Mouse (Mus musculus) liver, embryonic 14.5 days (tissue): Measurements from ENCODE around the gene Unc80.

Experiments
- CTCF ChIP-seq: IDR thresholded peaks from 2 replicates; pipeline ENCODE4 v1.5.1; 2016; ENCODE audit warnings: antibody characterized with exemption, low read depth, control low read depth
- EP300 ChIP-seq: IDR thresholded peaks from 2 replicates; pipeline ENCODE4 v1.6.1; 2016; ENCODE audit warnings: antibody characterized with exemption, low read depth

DNA sequence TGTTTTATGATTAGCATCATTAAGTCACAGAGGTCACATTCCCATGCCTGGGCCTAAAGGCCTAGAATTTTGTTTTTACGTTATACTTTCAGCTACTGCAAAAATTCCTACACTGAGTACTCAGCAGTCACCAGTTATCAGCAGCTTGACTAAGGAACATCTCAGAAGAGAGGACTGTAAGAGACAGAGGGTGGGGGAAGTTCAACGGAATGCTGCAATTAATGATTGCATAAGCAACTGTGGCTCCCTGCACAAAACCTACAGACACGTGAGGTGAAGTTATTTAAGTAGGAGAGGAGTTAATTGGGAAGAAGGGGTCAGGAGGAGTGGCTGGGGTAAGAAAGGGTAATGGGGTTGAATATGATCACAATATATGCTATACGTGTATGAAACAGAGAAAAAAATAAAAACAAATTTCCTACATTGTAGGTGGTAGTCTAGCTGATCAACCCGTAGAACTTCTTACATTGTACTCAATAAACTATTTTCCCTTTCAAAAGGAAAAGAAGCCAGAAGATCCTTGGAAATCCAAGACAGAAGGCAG is 232.1 kb downstream of the Unc80 start:
- TF ChIP-seq CTCF: no peak
- no peak for TF ChIP-seq EP300
